Comparison of ENCODE assay signal across 9 mouse cellular contexts in genomic region chr10:21636711-21637081, GRCm38 (mm10). TPM values are rescaled to one million over a fixed set of nuclear protein-coding genes. Genes with fewer than 3 reads are reported as not detected.
DNase-seq lines count a peak whose midpoint lies in the region; ATAC-seq and TF ChIP-seq lines count a peak whose summit lies in the region.
"Had no signal": no experiment of that assay in that cellular context is flagged by ENCODE, and none has a peak within 500 bp of the region (broad histone marks: within the 10 kb centered on the region; RNA-seq: fewer than 3 reads in every experiment).

No protein-coding gene starts in this region.

- peak; percentile 22 to 48 for DNase-seq in lung, adult 18-20 months
- no peak for DNase-seq in lung, adult 2 months
- peak; percentile 84 to 87 for DNase-seq in heart, adult 9 months (ENCODE audit: low spot score in 2 of 2)
- DNase-seq in kidney, adult 9 months, result peak; percentile 81
- no peak for DNase-seq in thymus, postnatal 25 days
- DNase-seq in spleen, postnatal 14 days (ENCODE audit: low spot score in 2 of 2), result no peak

- ATAC-seq in megakaryocyte-erythroid progenitor cell, adult 5-6 weeks (replicated peaks; ENCODE audit: low FRiP score, low TSS enrichment, poor library complexity, severe bottlenecking), result peak; percentile 63

- H3K4me3 ChIP-seq in lung, adult 2 months (replicated peaks; ENCODE audit: extremely low read depth, low read depth, low read length), result no peak overlapping the region
- H3K4me3 ChIP-seq: neural tube, embryonic 12.5 days had no signal

- TF ChIP-seq CTCF in lung, adult 2 months (IDR thresholded peaks at IDR 0.05; ENCODE audit: insufficient read depth, low read length), result no peak

- TF ChIP-seq POLR2A in lung, adult 2 months (IDR thresholded peaks at IDR 0.05; ENCODE audit: borderline replicate concordance, extremely low read depth, low read depth, low read length), result no peak

- no peaks in the 10 kb centered on the region for H3K4me1 ChIP-seq in lung, adult 2 months (ENCODE audit: control insufficient read depth, insufficient read depth, low read length)
- H3K4me1 ChIP-seq: neural tube, embryonic 12.5 days had no signal

- WGBS in lung, adult 2 months, result 40% methylated on average over 6 of the region's 6 CpGs

RNA-seq across cellular contexts. Expression of gene 1700020N01Rik, which starts 43.8 kb away (rescaled TPM):
- polyA plus RNA-seq in lung, adult 2 months (2012; rRNA removed), result not detected in 2 replicates
- not detected in 2 replicates for total RNA-seq in megakaryocyte-erythroid progenitor cell, adult 5-6 weeks (2014; fragmentation: Nextera tagmentation)
- not detected in 2 replicates for total RNA-seq in megakaryocyte-erythroid progenitor cell, adult 5-6 weeks (2017)
- total RNA-seq: layer of hippocampus, postnatal 14 days had no signal
- polyA plus RNA-seq: neural tube, embryonic 12.5 days had no signal

Comparison
In these comparisons a context has a peak if more than half of its experiments do, and no peak if none do; other contexts are left out.
1. DNase-seq: peak in lung, adult 18-20 months (2 of 2), heart, adult 9 months (2 of 2) and kidney, adult 9 months (single experiment); none in lung, adult 2 months (single experiment), thymus, postnatal 25 days (single experiment) and spleen, postnatal 14 days (0 of 2).